Mouse (Mus musculus) adrenal gland, postnatal 10 days (tissue): Measurements from ENCODE around the gene Tedc2. TPM values are rescaled to one million over a fixed set of nuclear protein-coding genes. Genes with fewer than 3 reads are reported as not detected.

Source experiments
- DNase-seq: peaks from one replicate; pipeline ENCODE4 v3.0.0; 2021; ENCODE audit warnings: mixed read lengths
- microRNA-seq: library from miRNA; unstranded; fragments of <30 nt; microRNA quantifications from one replicate; pipeline ENCODE4 v1.2.0, GENCODE M21; 2021
- total RNA-seq, 2 experiments: library from RNA; stranded (reverse); gene quantifications; 2 replicates each; pipeline ENCODE4 v1.2.3; 2021

Tedc2 gene
- total RNA-seq, 2 experiments from 2014 or later: 7.2 to 9.8 TPM

DNA sequence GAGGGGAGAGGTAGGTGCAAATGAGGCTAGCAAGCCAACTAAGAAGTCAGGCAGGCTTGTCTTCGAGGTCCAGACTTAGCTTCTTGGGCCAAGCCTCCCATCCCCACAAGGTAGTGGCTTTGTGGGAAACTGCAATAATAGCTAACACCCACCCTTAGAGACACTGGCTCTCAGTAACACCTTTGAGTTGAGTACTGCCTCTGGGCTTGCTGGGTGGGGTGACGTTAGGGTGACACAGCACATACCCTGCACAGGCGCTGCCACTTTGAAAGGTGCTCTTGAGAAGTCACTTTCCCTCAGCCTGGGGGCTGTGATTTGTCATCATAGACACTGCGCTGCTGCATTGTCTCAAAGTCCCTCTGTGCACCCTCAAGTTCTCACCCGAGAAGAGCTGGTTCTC is 26.9 kb downstream of the Tedc2 start:
- no peak for DNase-seq

GRCm38 (mm10) chr17:24193268-24193667 is 27.4 kb downstream of the Tedc2 start:
- no peak for DNase-seq

DNA sequence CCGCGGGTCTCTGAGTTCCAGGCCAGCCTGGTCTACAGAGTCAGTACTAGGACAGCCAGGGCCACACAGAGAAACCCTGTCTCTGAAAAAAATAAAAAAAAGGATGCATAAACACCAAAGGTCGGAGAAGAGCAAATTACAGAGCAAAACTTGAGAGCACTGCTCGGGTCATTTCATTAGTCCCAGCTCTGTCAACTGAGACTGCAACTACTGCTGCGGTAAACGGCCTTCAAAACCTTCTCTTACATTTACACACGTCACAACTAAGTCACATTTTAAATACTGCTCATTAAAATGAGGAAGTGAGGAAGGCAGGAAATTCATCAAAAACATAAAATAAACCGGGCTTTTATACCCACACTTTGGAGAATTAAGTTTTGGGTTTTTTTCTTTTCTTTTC is 27.8 kb downstream of the Tedc2 start:
- DNase-seq: no peak

GRCm38 (mm10) chr17:24191481-24191880 is 29.2 kb downstream of the Tedc2 start:
- no peak for DNase-seq

DNA sequence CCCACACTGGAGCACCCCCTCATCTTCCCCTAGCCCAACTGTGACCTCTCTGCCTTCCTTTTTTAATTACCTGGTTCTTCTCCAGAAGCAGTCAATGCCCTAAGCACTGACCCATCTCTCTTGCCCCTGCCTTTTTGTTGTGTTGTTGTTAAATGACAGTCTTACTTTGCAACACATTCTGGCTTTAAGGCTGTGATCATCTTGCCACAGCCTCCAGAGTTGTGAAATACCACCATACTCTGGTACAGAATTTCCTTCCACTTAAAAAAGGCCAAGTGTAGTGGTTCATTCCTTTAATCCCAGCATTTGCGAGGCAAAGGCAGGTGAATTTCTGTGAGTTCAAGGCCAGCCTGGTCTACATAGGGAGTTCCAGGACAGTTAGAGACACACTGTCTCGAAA is 29.7 kb downstream of the Tedc2 start:
- DNase-seq: no peak

- no peak for DNase-seq
Measured at GRCm38 (mm10) chr17:24174259-24174658, 46.4 kb downstream of the Tedc2 start.

GRCm38 (mm10) chr17:24173423-24173822 is 47.2 kb downstream of the Tedc2 start:
- peak; percentile 80 for DNase-seq

- DNase-seq: no peak
Measured at GRCm38 (mm10) chr17:24171738-24172137, 48.9 kb downstream of the Tedc2 start.

DNA sequence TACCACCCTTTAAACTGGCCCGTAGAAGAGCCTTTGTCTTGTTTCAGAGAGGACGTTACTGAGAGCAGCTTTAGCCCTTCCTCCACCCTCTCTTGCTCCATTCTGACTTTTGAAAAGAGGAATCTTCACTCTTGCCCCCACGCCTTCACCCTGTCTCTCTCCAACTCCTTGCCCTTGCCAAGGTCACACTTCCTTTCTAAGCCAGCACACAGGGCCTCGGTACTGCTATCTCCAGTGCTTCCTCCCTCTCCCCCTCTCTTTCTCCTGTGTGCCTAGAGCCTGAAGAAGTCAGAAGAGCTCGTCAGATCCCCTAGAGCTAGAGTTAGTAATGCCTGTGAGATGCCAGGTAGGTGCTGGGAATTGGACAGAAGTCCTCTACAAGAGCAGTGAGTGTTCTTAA is 49.9 kb downstream of the Tedc2 start:
- no peak for DNase-seq

- DNase-seq: no peak
Measured at GRCm38 (mm10) chr17:24170125-24170524, 50.5 kb downstream of the Tedc2 start.

- DNase-seq: peak; percentile 95
Measured at GRCm38 (mm10) chr17:24169317-24170065, 51.2 kb downstream of the Tedc2 start, which contains the start of gene Atp6v0c. Atp6v0c (minus strand) TSS chr17:24169702.

DNA sequence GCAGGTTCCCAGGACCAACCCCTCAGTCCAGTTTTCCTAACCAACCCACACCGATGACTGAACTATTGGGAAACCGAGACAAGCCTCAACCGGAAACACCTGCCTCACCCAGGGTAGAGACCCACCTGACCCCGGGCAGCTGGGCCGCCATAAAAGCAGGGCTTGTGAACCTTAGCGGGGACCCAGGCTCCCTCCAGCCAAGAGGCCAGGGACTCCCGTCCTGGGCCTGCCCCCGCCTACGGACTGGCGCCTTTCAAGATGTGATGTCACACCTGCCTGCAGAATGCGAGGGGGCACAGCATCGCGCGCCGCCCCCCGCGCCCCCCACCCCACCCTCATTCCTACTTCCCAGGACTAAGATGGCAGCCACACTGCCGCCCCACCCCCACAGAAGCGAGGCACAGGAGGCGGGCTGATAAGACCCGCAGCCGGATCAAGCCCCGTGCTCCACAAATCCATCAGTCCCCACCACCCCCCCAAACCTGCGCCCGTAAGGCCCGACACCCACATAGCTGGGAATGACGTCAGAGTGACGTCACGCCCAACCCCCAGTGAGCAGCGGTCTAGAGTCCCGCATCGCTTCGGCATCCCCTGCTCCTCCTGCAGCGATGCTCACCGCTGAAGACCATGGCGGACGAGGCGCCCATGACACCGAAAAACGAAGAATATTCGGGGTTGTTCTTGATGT is 51.9 kb downstream of the Tedc2 start:
- DNase-seq: peak; percentile 72

DNA sequence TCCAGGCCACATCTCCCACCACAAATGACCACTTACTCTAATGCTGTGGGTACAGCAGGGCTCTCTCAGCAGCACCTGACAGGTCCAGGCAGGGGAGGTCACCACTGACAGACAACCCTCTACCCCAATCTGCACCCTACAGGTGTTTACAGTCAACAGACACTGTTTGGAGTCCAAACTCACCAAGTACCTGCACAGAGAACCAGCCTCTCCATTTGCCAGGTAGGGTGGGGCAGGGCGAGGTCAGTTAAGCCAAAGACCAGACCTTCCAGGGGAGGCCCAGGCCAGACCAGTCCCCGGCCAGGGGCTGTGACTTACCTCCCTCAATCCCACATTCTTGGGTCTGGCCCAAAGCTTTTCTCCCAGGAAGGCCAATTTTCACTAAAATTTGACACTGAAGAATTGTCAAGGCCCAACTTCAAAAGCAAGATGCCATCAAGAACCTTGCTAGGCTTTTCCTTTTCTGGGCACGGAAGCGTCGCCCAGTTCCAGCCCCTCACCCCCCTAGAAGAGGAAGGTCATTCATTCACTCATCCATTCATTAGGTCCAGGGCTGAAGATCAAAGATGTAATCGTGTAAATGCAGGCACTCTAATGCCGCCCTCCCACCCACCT is 52.7 kb downstream of the Tedc2 start:
- DNase-seq: peak; percentile 36

DNA sequence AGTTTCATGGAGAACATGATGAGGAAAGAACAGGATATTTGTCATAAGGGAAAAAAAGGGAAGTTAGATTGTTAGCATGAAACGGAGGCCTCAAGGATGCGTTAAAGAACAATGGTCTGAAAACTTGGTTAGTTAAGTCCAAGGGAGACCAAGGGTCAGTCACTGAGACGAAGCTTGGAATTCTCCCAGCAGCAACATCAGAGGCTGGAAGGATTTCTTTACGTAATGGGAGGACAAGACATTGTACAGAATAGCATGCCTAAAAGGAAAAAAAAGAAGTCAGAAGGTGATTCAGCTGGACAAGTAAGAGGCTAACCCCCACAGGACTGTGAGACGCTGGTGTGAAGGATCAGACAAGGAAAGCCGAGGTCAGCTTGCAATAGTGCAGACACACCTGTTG is 53.5 kb downstream of the Tedc2 start:
- no peak for DNase-seq

Small RNA genes within 50 kb of the gene (microRNA-seq; reads per million reads assigned to microRNA genes)
- gene Mir5134 (3.2 reads per million), gene Mir6965 (not detected)

Other genes with a start within 250 kb of the Tedc2 start
- under 1 TPM in 1 of 2 experiments, not detected in 1; 0.24 TPM for gene Prss30, start 240.3 kb downstream of the Tedc2 start, total RNA-seq
- gene Prss22, start 222.8 kb downstream of the Tedc2 start, total RNA-seq: not detected
- under 1 TPM; 0.70 to 0.99 TPM for gene Prss27, start 182.7 kb downstream of the Tedc2 start, total RNA-seq
- 10 to 100 TPM; 19.1 to 23.0 TPM for gene Kctd5, start 147.4 kb downstream of the Tedc2 start, total RNA-seq
- 10 to 100 TPM; 46.8 to 53.3 TPM for gene Pdpk1, start 69.9 kb downstream of the Tedc2 start, total RNA-seq
- 10 to 100 TPM; 36.6 to 44.2 TPM for gene Amdhd2, start 57.1 kb downstream of the Tedc2 start, total RNA-seq
- 100 to 1,000 TPM; 286 to 329 TPM for gene Atp6v0c, start 51.1 kb downstream of the Tedc2 start, total RNA-seq
- gene Tbc1d24, start 15.3 kb downstream of the Tedc2 start, total RNA-seq: 10 to 100 TPM; 12.0 to 16.4 TPM
- gene Ntn3, start 11.3 kb downstream of the Tedc2 start, total RNA-seq: 1 to 10 TPM; 3.1 to 4.2 TPM
- 10 to 100 TPM in 1 of 2 experiments, 1 to 10 TPM in 1; 10.0 to 15.9 TPM for gene Ccnf, start 30.6 kb upstream of the Tedc2 start, total RNA-seq
- under 1 TPM in 1 of 2 experiments, not detected in 1; 0.09 TPM for gene Abca17, start 130.2 kb upstream of the Tedc2 start, total RNA-seq
- gene Abca3, start 131.1 kb upstream of the Tedc2 start, total RNA-seq: 10 to 100 TPM; 21.8 to 28.3 TPM
- 100 to 1,000 TPM in 1 of 2 experiments, 10 to 100 TPM in 1; 79.5 to 103 TPM for gene Rnps1, start 193.7 kb upstream of the Tedc2 start, total RNA-seq
- 100 to 1,000 TPM; 654 to 683 TPM for gene Eci1, start 205.8 kb upstream of the Tedc2 start, total RNA-seq
- 1 to 10 TPM in 1 of 2 experiments, under 1 TPM in 1; 0.96 to 3.0 TPM for gene Dnase1l2, start 222.3 kb upstream of the Tedc2 start, total RNA-seq
- gene E4f1, start 249.5 kb upstream of the Tedc2 start, total RNA-seq: 10 to 100 TPM; 19.0 to 25.2 TPM
- gene Pgp, start 249.5 kb upstream of the Tedc2 start, total RNA-seq: 10 to 100 TPM; 44.0 to 49.2 TPM